ENCODE assay signal across 8 mouse cellular contexts in genomic region chr5:149428810-149429255, GRCm38 (mm10). TPM values are rescaled to one million over a fixed set of nuclear protein-coding genes. Genes with fewer than 3 reads are reported as not detected.
DNase-seq lines count a peak whose midpoint lies in the region; ATAC-seq lines count a peak whose summit lies in the region.

No protein-coding gene starts in this region.

- DNase-seq in adrenal gland, adult (ENCODE audit: inconsistent age in 2 of 2, low spot score in 1 of 2) = peak; percentile 29 to 56
- DNase-seq in adrenal gland, adult 18-20 months (ENCODE audit: low spot score in 2 of 2) = no peak
- peak; percentile 87 to 88 for DNase-seq in cerebellum, postnatal 36 days
- DNase-seq in intestine, embryonic 14.5 days (ENCODE audit: low spot score) = peak; percentile 63
- no peak for DNase-seq in left cerebral cortex, adult 18-20 months (ENCODE audit: low spot score in 2 of 2)

- H3K27me3 ChIP-seq in intestine, embryonic 14.5 days (replicated peaks; ENCODE audit: control insufficient read depth, insufficient read depth, low read length) = no peaks in the 10 kb centered on the region
- H3K27me3 ChIP-seq in liver, embryonic 16.5 days (ENCODE audit: control insufficient read depth, insufficient read depth, low read depth, low read length) = no peaks in the 10 kb centered on the region
- H3K27me3 ChIP-seq in neural tube, embryonic 14.5 days (ENCODE audit: control insufficient read depth, insufficient read depth, low read length) = no peaks in the 10 kb centered on the region

- no peak overlapping the region for H3K4me3 ChIP-seq in intestine, embryonic 14.5 days (ENCODE audit: low read depth, low read length)
- H3K4me3 ChIP-seq in liver, embryonic 16.5 days (ENCODE audit: low read depth, low read length) = no peak overlapping the region
- no peak overlapping the region for H3K4me3 ChIP-seq in neural tube, embryonic 14.5 days (ENCODE audit: low read depth, low read length)

- H3K36me3 ChIP-seq in intestine, embryonic 14.5 days (ENCODE audit: control insufficient read depth, insufficient read depth, low read length) = no peaks in the 10 kb centered on the region
- no peaks in the 10 kb centered on the region for H3K36me3 ChIP-seq in liver, embryonic 16.5 days (ENCODE audit: control insufficient read depth, insufficient read depth)
- H3K36me3 ChIP-seq in neural tube, embryonic 14.5 days (ENCODE audit: control insufficient read depth, insufficient read depth, low read length) = no peaks in the 10 kb centered on the region

- peaks cover 18% of the 10 kb centered on the region for H3K4me1 ChIP-seq in intestine, embryonic 14.5 days (replicated peaks; ENCODE audit: control insufficient read depth, insufficient read depth, low read length)
- peaks cover 12% of the 10 kb centered on the region for H3K4me1 ChIP-seq in liver, embryonic 16.5 days (ENCODE audit: control insufficient read depth, low read depth, low read length)
- H3K4me1 ChIP-seq in neural tube, embryonic 14.5 days (ENCODE audit: control insufficient read depth, insufficient read depth, low read length) = peaks cover 8% of the 10 kb centered on the region; the same call in 1 of the 2 replicates

- H3K4me2 ChIP-seq in intestine, embryonic 14.5 days (ENCODE audit: low read length) = no peak overlapping the region
- no peak overlapping the region for H3K4me2 ChIP-seq in liver, embryonic 16.5 days (ENCODE audit: low read depth, low read length)
- no peak overlapping the region for H3K4me2 ChIP-seq in neural tube, embryonic 14.5 days (ENCODE audit: low read depth, low read length)

- WGBS in intestine, embryonic 14.5 days = 17% methylated on average over 2 of the region's 2 CpGs
- 36% methylated on average over 2 of the region's 2 CpGs for WGBS in liver, embryonic 16.5 days (ENCODE audit: insufficient replicate concordance)
- WGBS in neural tube, embryonic 14.5 days = 45% methylated on average over 2 of the region's 2 CpGs

- no peak overlapping the region for H3K9ac ChIP-seq in intestine, embryonic 14.5 days (ENCODE audit: low read length)
- H3K9ac ChIP-seq in liver, embryonic 16.5 days (ENCODE audit: low read depth, low read length) = no peak overlapping the region
- H3K9ac ChIP-seq in neural tube, embryonic 14.5 days (replicated peaks; ENCODE audit: low read depth, low read length) = no peak overlapping the region

- ATAC-seq in granulocyte monocyte progenitor cell, adult 5-6 weeks (replicated peaks; ENCODE audit: poor library complexity, severe bottlenecking) = peak; percentile 77
- ATAC-seq in intestine, embryonic 14.5 days (replicated peaks; ENCODE audit: low FRiP score, low TSS enrichment, low read depth) = peak; percentile 53; the same call in 1 of the 2 replicates
- ATAC-seq in liver, embryonic 16.5 days (ENCODE audit: low read depth) = peak; percentile 21; the same call in 1 of the 2 replicates
- ATAC-seq in neural tube, embryonic 14.5 days (ENCODE audit: low read depth) = no peak

- no peaks in the 10 kb centered on the region for H3K9me3 ChIP-seq in intestine, embryonic 14.5 days (ENCODE audit: control insufficient read depth, low read length)
- H3K9me3 ChIP-seq in liver, embryonic 16.5 days (replicated peaks; ENCODE audit: control insufficient read depth, low read length) = no peaks in the 10 kb centered on the region
- no peaks in the 10 kb centered on the region for H3K9me3 ChIP-seq in neural tube, embryonic 14.5 days (ENCODE audit: control insufficient read depth, low read length)

- peak overlapping the region; percentile 82 for H3K27ac ChIP-seq in intestine, embryonic 14.5 days (ENCODE audit: low read depth)
- peak overlapping the region; percentile 63 for H3K27ac ChIP-seq in liver, embryonic 16.5 days (ENCODE audit: low read length)
- H3K27ac ChIP-seq in neural tube, embryonic 14.5 days (ENCODE audit: low read depth, low read length) = 0 out of 2 replicates have a peak overlapping the region, but pooled peaks have one; percentile 7

RNA-seq across cellular contexts. Expression of gene Tex26, which starts 10.6 kb away (rescaled TPM):
- total RNA-seq in adrenal gland, adult 18-20 months (2021) = not detected
- total RNA-seq in granulocyte monocyte progenitor cell, adult 5-6 weeks (2014; fragmentation: Nextera tagmentation) = not detected in 2 replicates
- 0.98 TPM in 1 of 2 replicates, not detected in the other for total RNA-seq in granulocyte monocyte progenitor cell, adult 5-6 weeks (2017)
- 0.70 and 0.90 TPM in 2 replicates for polyA plus RNA-seq in intestine, embryonic 14.5 days (2014; fragmentation: Nextera tagmentation; extraction: Ambion mirVana)
- polyA plus RNA-seq in liver, embryonic 16.5 days (2015; fragmentation: Nextera tagmentation; extraction: Ambion mirVana) = not detected in 2 replicates
- polyA plus RNA-seq in neural tube, embryonic 14.5 days (2014; fragmentation: Nextera tagmentation; extraction: Ambion mirVana) = 0.62 and 1.8 TPM in 2 replicates
- total RNA-seq in left cerebral cortex, adult 18-20 months (2021) = under 1 TPM in 1 of 2 experiments, not detected in 1; 0.54 TPM

RNA-seq across cellular contexts. Expression of gene Medag, which starts 17.3 kb away (rescaled TPM):
- total RNA-seq in adrenal gland, adult 18-20 months (2021) = 10 to 100 TPM in 1 of 2 experiments, 1 to 10 TPM in 1; 2.3 to 11.8 TPM
- not detected in 2 replicates for total RNA-seq in granulocyte monocyte progenitor cell, adult 5-6 weeks (2014; fragmentation: Nextera tagmentation)
- total RNA-seq in granulocyte monocyte progenitor cell, adult 5-6 weeks (2017) = not detected in 2 replicates
- polyA plus RNA-seq in intestine, embryonic 14.5 days (2014; fragmentation: Nextera tagmentation; extraction: Ambion mirVana) = 2.2 TPM in 2 replicates
- 0.13 and 0.19 TPM in 2 replicates for polyA plus RNA-seq in liver, embryonic 16.5 days (2015; fragmentation: Nextera tagmentation; extraction: Ambion mirVana)
- polyA plus RNA-seq in neural tube, embryonic 14.5 days (2014; fragmentation: Nextera tagmentation; extraction: Ambion mirVana) = 1.9 and 2.1 TPM in 2 replicates
- 10 to 100 TPM; 18.6 to 23.0 TPM for total RNA-seq in left cerebral cortex, adult 18-20 months (2021)

Comparison
In these comparisons a context has a peak if more than half of its experiments do, and no peak if none do; other contexts are left out.
1. DNase-seq: peak in adrenal gland, adult (2 of 2), cerebellum, postnatal 36 days (2 of 2) and intestine, embryonic 14.5 days (single experiment); none in adrenal gland, adult 18-20 months (0 of 2) and left cerebral cortex, adult 18-20 months (0 of 2).
2. H3K27ac ChIP-seq: peak in every context shown above with its lines; median percentile 82 in intestine, embryonic 14.5 days; 63 in liver, embryonic 16.5 days; 7 in neural tube, embryonic 14.5 days.